Mouse (Mus musculus) thymus, postnatal 0 days (tissue): ENCODE measurements at regions not wholly inside any gene's neighbourhood (a gene's known extent, or its start where the extent isn't known, plus 50 kb on each side); places are given as distances from the start of the nearest gene placed in this dataset. TPM values are rescaled to one million over a fixed set of nuclear protein-coding genes. Genes with fewer than 3 reads are reported as not detected.

Experiments
- microRNA-seq: library from miRNA; unstranded; fragments of <30 nt; microRNA quantifications from one replicate; pipeline ENCODE4, GENCODE M21; 2016; ENCODE audit warnings: borderline number of aligned reads

Small RNAs in the stretch of these regions (microRNA-seq; reads per million reads assigned to microRNA genes)
- gene Mir466f-4, result not detected
